Mouse (Mus musculus): Measurements from ENCODE around the gene S100a14. TPM values are rescaled to one million over a fixed set of nuclear protein-coding genes. Genes with fewer than 3 reads are reported as not detected.

S100a14 gene
- polyA plus RNA-seq (2012; rRNA removed; ENCODE audit: low replicate concordance) = 0.68 and 2.8 TPM in 2 replicates

DNA sequence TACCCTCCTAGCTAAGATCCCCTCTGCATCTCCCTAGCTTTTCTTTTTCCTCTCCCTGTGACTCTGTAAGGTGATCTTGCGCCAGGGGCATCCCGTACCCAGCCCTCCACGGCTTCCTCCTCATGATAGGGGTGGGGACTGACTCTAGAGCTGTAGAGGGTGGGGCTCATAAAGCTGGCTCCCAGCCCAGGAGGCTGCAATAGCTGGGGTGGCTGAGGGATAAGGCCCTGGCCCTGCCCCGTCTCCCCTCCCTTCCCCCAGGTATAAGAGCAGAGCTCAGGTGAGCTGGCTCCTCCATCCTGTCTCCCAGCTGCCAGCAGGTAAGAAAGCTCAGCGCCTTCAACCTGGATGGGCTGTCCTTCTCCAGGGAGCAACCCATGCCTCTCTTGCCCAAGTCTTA lies at the start of gene S100a14:
Gene S100a14, plus strand, starts transcription at position 277 of the 400 bp plus-strand sequence.

DNA sequence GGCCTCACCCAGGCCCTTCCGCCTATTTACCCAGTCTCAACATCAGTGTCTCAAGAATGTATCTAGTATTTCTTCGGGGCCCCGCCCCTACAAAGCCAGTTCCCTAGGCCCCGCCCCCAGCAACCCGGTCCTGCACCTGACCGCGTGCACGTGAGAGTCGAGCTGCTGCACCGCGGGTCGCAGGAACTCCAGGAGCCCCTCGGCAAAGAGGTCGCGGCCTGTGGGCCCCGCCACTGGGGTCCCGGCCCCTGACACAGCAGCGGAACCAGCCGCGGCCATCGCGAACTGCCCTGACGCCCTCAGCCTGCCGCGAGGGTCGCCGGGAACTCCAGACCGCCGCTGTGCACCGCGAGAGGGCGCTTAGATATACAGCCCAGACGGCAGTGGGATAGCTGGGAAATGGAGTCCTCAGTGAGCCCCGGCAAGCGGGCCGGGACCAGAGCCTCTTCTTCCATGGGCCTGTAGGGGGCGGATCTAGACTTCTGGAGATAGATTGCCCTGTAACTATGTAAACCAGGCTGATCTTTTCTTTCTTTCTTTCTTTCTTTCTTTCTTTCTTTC lies 35.9 kb upstream of the S100a14 start, which contains the start of gene Snapin:
Gene Snapin, minus strand, starts transcription at position 338 of the 561 bp plus-strand sequence.

DNA sequence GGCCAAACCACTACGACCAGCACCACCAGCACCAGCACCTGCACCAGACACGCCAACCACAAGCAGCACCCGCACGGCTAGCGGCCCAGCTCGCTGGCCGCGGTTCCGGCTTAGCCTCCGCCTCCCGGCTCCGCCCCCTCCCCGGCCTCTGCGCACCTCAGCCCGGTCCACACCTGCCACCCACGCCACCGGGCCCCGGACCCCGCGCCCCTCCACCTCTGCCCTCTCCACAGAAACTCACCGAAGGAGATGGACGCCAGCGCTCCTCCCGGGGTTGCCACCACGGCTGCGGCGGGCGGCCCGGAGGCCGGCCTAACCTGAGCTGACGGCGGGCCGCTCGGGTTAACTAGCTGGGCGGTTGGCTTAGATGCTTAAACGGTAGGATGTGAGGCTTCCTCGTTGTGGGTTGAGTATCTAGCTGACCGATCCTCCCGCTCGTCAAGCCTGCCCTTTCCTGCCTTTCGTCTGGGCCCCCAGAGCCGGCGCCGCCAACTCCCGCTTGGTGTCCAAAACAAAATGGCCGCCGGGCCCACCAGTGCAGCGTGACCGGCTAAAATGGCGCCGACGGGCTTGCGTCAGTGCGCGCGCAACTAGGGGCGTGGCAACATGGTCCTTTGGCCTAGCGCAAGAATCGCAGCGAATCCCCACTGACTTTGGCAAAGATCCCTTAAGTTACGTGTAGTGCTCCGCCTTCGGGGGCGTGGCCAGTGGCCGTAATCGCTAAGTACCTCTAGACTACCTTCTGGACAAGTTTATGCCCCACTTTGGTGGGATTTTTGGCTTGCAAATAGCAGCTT lies 17.5 kb upstream of the S100a14 start, which contains the start of gene Chtop:
Gene Chtop, minus strand, starts transcription at position 549 of the 797 bp plus-strand sequence.

DNA sequence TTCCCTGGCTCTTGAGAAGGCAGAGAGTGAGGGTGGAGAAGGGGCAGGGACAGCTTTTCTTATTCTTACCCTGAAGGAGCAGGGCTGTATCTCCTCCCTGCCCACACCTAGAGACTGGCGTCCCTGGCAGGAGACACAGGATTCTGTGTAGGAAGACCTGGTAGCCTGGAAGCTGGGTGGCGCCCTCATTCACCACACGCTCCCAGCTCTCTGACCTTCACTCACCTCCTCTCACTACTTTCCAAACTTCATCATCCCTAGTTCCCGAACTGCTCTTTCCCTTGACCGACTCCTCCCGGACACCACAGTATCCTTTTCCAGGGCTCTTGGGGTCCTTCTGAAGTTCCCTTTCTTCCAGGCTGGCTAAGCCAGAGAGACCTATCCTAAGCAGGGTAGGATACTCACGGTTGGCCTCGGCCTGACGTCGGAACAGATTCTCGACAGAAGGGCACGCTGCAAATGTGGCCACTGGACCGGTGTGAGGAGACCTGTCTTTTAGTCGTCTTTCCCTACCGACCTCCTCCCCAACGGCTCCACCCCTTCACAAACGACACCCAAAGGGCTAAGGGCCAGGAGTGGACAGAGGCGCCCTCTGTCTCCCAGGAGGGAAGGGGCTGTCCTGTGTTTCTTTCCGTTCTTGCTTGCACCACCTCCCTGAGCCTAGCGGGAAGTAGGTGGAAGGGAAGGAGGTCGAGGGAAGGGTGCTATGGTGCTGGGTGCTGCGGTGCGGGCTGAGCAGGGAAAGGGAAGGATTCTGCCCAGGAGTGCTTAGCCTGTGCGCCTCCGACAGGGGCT lies 12.7 kb upstream of the S100a14 start, which contains the start of the genes S100a1 and S100a13:
Gene S100a1, minus strand, starts transcription at position 597 of the 795 bp plus-strand sequence.
Gene S100a13, plus strand, starts transcription at position 640 of the 795 bp plus-strand sequence.

DNA sequence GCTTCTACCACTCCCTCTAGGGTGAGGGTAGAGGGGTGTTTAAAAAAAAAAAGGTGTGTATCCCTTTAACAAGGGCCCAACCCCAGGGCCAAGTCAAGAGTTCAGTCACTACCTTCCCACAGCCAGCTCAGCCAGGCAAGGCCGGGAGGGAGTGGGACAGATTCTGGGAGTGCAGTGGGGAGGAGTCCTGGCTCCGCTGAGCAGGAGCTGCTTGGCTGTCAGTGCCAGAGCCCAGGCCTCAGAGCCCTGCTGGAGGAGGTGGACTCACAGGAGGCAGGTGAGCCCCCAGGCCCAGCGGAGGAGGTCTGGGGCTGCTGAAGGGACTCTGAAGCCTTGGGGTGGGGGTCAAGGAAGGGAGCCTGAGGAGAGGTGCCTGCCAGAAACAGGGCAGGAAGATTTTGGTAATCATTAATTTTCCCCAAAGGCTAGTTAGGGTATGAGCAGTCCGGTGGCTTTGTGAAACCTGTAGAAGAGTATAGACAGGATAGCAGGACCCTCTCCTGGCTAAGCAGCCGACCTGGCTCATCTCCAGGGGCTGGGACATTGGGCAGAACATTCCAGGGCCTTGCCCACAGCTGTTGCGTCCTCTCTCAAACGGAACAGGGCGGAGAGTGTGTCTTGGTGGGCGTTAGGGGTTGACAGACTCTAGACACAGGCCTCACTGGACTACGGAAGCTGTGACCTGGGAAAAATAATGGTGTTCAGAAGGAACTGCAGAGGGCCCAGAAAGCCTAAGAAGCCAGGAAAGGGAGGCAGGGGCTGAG lies 10.7 kb downstream of the S100a14 start, which contains the start of gene S100a16:
Gene S100a16, plus strand, starts transcription at position 114 of the 764 bp plus-strand sequence.

DNA sequence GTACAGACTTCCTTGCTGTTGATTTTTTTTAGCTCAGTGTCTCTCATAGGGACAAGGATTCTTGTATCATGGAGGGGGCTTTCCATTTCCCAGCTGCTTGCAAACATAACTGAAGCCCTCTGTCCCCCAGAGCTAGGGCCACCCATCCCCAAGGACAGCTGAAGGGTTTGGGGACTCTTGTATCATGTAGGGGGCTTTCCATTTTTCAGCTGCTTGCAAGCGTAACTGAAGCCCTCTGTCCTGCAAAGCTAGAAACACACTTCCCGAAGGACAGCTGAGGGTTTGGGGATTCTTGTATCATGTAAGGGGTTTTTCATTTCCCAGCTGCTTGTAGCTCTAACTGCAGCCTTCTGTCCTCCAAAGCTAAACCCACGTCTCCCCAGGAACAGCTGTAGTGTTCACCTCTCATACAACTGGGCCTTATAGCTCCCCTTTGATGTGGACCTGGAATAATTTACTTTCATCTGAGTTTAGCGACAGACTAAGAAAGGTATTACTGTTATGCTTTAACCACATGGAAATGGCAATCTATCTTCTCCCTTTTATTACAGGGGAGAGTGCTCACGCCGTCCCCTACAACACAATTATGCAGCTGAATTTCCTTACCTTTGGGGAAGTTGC lies 33.5 kb downstream of the S100a14 start, which contains the start of gene S100a3:
Gene S100a3, plus strand, starts transcription at position 571 of the 621 bp plus-strand sequence.

Other genes with a start within 250 kb of the S100a14 start
- 5.0 and 7.0 TPM in 2 replicates for gene Gatad2b, start 233.7 kb upstream of the S100a14 start, polyA plus RNA-seq (2012; rRNA removed; ENCODE audit: low replicate concordance)
- 6.6 and 6.7 TPM in 2 replicates for gene Slc27a3, start 136.9 kb upstream of the S100a14 start, polyA plus RNA-seq (2012; rRNA removed; ENCODE audit: low replicate concordance)
- 12.2 and 14.4 TPM in 2 replicates for gene Ints3, start 93.2 kb upstream of the S100a14 start, polyA plus RNA-seq (2012; rRNA removed; ENCODE audit: low replicate concordance)
- gene Npr1, start 61.0 kb upstream of the S100a14 start, polyA plus RNA-seq (2012; rRNA removed; ENCODE audit: low replicate concordance) = 4.3 and 4.9 TPM in 2 replicates
- 4.3 and 4.6 TPM in 2 replicates for gene Ilf2, start 50.7 kb upstream of the S100a14 start, polyA plus RNA-seq (2012; rRNA removed; ENCODE audit: low replicate concordance)
- 5.9 and 7.9 TPM in 2 replicates for gene Snapin, start 35.8 kb upstream of the S100a14 start, polyA plus RNA-seq (2012; rRNA removed; ENCODE audit: low replicate concordance)
- gene Chtop, start 17.4 kb upstream of the S100a14 start, polyA plus RNA-seq (2012; rRNA removed; ENCODE audit: low replicate concordance) = 21.1 and 21.8 TPM in 2 replicates
- 27.6 and 88.3 TPM in 2 replicates for gene S100a1, start 12.5 kb upstream of the S100a14 start, polyA plus RNA-seq (2012; rRNA removed; ENCODE audit: low replicate concordance)
- gene S100a13, start 12.4 kb upstream of the S100a14 start, polyA plus RNA-seq (2012; rRNA removed; ENCODE audit: low replicate concordance) = 9.9 and 13.7 TPM in 2 replicates
- gene S100a16, start 10.4 kb downstream of the S100a14 start, polyA plus RNA-seq (2012; rRNA removed; ENCODE audit: low replicate concordance) = 57.6 and 80.1 TPM in 2 replicates
- gene S100a3, start 33.7 kb downstream of the S100a14 start, polyA plus RNA-seq (2012; rRNA removed; ENCODE audit: low replicate concordance) = 0.39 TPM in 1 of 2 replicates, not detected in the other
- not detected in 2 replicates for gene S100a2, start 63.4 kb downstream of the S100a14 start, polyA plus RNA-seq (2012; rRNA removed; ENCODE audit: low replicate concordance)
- gene Gm42674, start 75.0 kb downstream of the S100a14 start, polyA plus RNA-seq (2012; rRNA removed; ENCODE audit: low replicate concordance) = not detected in 2 replicates
- gene S100a4, start 76.9 kb downstream of the S100a14 start, polyA plus RNA-seq (2012; rRNA removed; ENCODE audit: low replicate concordance) = 0.39 and 0.67 TPM in 2 replicates
- gene S100a5, start 81.7 kb downstream of the S100a14 start, polyA plus RNA-seq (2012; rRNA removed; ENCODE audit: low replicate concordance) = 0.53 TPM in 1 of 2 replicates, not detected in the other
- 103 and 214 TPM in 2 replicates for gene S100a6, start 86.0 kb downstream of the S100a14 start, polyA plus RNA-seq (2012; rRNA removed; ENCODE audit: low replicate concordance)
- not detected in 2 replicates for gene S100a7a, start 127.2 kb downstream of the S100a14 start, polyA plus RNA-seq (2012; rRNA removed; ENCODE audit: low replicate concordance)
- gene S100a8, start 142.1 kb downstream of the S100a14 start, polyA plus RNA-seq (2012; rRNA removed; ENCODE audit: low replicate concordance) = not detected in 2 replicates
- not detected in 2 replicates for gene S100a9, start 168.9 kb downstream of the S100a14 start, polyA plus RNA-seq (2012; rRNA removed; ENCODE audit: low replicate concordance)
- gene Pglyrp4, start 200.1 kb downstream of the S100a14 start, polyA plus RNA-seq (2012; rRNA removed; ENCODE audit: low replicate concordance) = not detected in 2 replicates